Mouse (Mus musculus) cerebellum, adult 9-10 months (tissue): ENCODE data around the gene Tsc22d1.

Experiments
- DNase-seq: peaks from one replicate; pipeline ENCODE4 v3.0.0; 2022

Gene Tsc22d1

GRCm38 (mm10) chr14:76488101-76489044, 73.6 kb downstream of the Tsc22d1 start:
- no peak for DNase-seq

- DNase-seq = no peak
Observed at GRCm38 (mm10) chr14:76489128-76489527, 74.4 kb downstream of the Tsc22d1 start.

- no peak for DNase-seq
Observed at GRCm38 (mm10) chr14:76495022-76495421, 80.3 kb downstream of the Tsc22d1 start.

GRCm38 (mm10) chr14:76497187-76497586, 82.4 kb downstream of the Tsc22d1 start:
- no peak for DNase-seq

GRCm38 (mm10) chr14:76498210-76498609, 83.4 kb downstream of the Tsc22d1 start:
- no peak for DNase-seq

- DNase-seq = no peak
Observed at GRCm38 (mm10) chr14:76499492-76499891, 84.7 kb downstream of the Tsc22d1 start.

- DNase-seq = no peak
Observed at GRCm38 (mm10) chr14:76500036-76500435, 85.3 kb downstream of the Tsc22d1 start.

- DNase-seq = peak; percentile 77
Observed at GRCm38 (mm10) chr14:76503231-76503851, 88.6 kb downstream of the Tsc22d1 start.

GRCm38 (mm10) chr14:76504121-76504737, 89.5 kb downstream of the Tsc22d1 start:
- peak; percentile 94 for DNase-seq

- no peak for DNase-seq
Observed at GRCm38 (mm10) chr14:76505101-76505438, 90.3 kb downstream of the Tsc22d1 start.

- peak; percentile 95 for DNase-seq
Observed at GRCm38 (mm10) chr14:76505439-76506220, 90.9 kb downstream of the Tsc22d1 start.

GRCm38 (mm10) chr14:76506425-76507205, 91.9 kb downstream of the Tsc22d1 start:
- DNase-seq = no peak

GRCm38 (mm10) chr14:76507357-76507756, 92.6 kb downstream of the Tsc22d1 start:
- no peak for DNase-seq

- DNase-seq = no peak
Observed at GRCm38 (mm10) chr14:76507804-76508500, 93.2 kb downstream of the Tsc22d1 start.

GRCm38 (mm10) chr14:76508701-76509100, 93.9 kb downstream of the Tsc22d1 start:
- no peak for DNase-seq

GRCm38 (mm10) chr14:76511971-76512370, 97.2 kb downstream of the Tsc22d1 start:
- DNase-seq = no peak

GRCm38 (mm10) chr14:76513395-76514049, 98.8 kb downstream of the Tsc22d1 start:
- DNase-seq = no peak

GRCm38 (mm10) chr14:76514050-76514585, 99.4 kb downstream of the Tsc22d1 start:
- DNase-seq = no peak

GRCm38 (mm10) chr14:76515620-76516019, 100.9 kb downstream of the Tsc22d1 start:
- DNase-seq = no peak

GRCm38 (mm10) chr14:76518217-76518616, 103.5 kb downstream of the Tsc22d1 start:
- DNase-seq = no peak

GRCm38 (mm10) chr14:76520606-76521005, 105.8 kb downstream of the Tsc22d1 start:
- no peak for DNase-seq
